Mouse (Mus musculus) midbrain, embryonic 16.5 days (tissue): ENCODE measurements at regions not wholly inside any gene's neighbourhood (a gene's known extent, or its start where the extent isn't known, plus 50 kb on each side); places are given as distances from the start of the nearest gene placed in this dataset.

Experiments used
- ATAC-seq: fragments of 200-750 bp; cut with Nextera tagmentation; 2 replicates; pipeline ENCODE4 v1.8.0; 2017; ENCODE audit warnings: moderate TSS enrichment
- H3K27ac ChIP-seq: fragments of 300-500 bp; sonication (generic); 2 replicates; pipeline ENCODE4 v1.5.1; 2014; ENCODE audit warnings: mild to moderate bottlenecking, low read length, mixed read lengths
- H3K27me3 ChIP-seq: fragments of 300-500 bp; sonication (generic); 2 replicates; pipeline ENCODE4 v1.6.1; 2014; ENCODE audit warnings: low read depth, low read length, mixed read lengths; ENCODE audit not compliant: control insufficient read depth, insufficient read depth
- H3K36me3 ChIP-seq: fragments of 300-500 bp; sonication (generic); 2 replicates; pipeline ENCODE4 v1.6.1; 2014; ENCODE audit warnings: mild to moderate bottlenecking, low read length, moderate library complexity, mixed read lengths; ENCODE audit not compliant: control insufficient read depth, insufficient read depth
- H3K4me1 ChIP-seq: fragments of 300-500 bp; sonication (generic); 2 replicates; pipeline ENCODE4 v1.6.1; 2014; ENCODE audit warnings: mild to moderate bottlenecking, low read length, mixed read lengths; ENCODE audit not compliant: control insufficient read depth, insufficient read depth
- H3K4me2 ChIP-seq: fragments of 300-500 bp; sonication (generic); 2 replicates; pipeline ENCODE4 v1.6.1; 2014; ENCODE audit warnings: mild to moderate bottlenecking, low read length, mixed read lengths
- H3K4me3 ChIP-seq: fragments of 300-500 bp; sonication (generic); 2 replicates; pipeline ENCODE4 v1.5.1; 2014; ENCODE audit warnings: low read depth, mild to moderate bottlenecking, low read length, moderate library complexity, mixed read lengths
- H3K9ac ChIP-seq: fragments of 300-500 bp; sonication (generic); 2 replicates; pipeline ENCODE4 v1.6.1; 2014; ENCODE audit warnings: low read depth, low read length, mixed read lengths
- H3K9me3 ChIP-seq: fragments of 300-500 bp; sonication (generic); replicated peaks from 2 replicates; pipeline ENCODE4 v1.6.1; 2014; ENCODE audit warnings: mild to moderate bottlenecking, low read length, mixed read lengths; ENCODE audit not compliant: control insufficient read depth, poor library complexity, severe bottlenecking
- WGBS: fragments of 180-500 bp; shearing (Covaris S2); extraction: QIAGEN DNeasy Blood & Tissue Kit; methylation state at CpG from one replicate; pipeline ENCODE4 v1.1.7; 2014; 5-methylcytosine and 5-hydroxymethylcytosine counted together

- no peak overlapping the region for H3K4me3 ChIP-seq
- no peak overlapping the region for H3K27ac ChIP-seq
- H3K36me3 ChIP-seq = no peaks in the 10 kb centered on the region
- no peak for ATAC-seq
- no peak overlapping the region for H3K4me2 ChIP-seq
- H3K4me1 ChIP-seq = peaks cover 6% of the 10 kb centered on the region; the same call in 1 of the 2 replicates
- H3K9ac ChIP-seq = no peak overlapping the region
- no peaks in the 10 kb centered on the region for H3K9me3 ChIP-seq
- no peaks in the 10 kb centered on the region for H3K27me3 ChIP-seq
Observed at GRCm38 (mm10) chr3:38144650-38145049, 340.0 kb downstream of the Ankrd50 start.

GRCm38 (mm10) chr3:38143147-38143883, 341.3 kb downstream of the Ankrd50 start:
- WGBS = 35% methylated on average over 11 of the region's 11 CpGs
- Histone ChIP-seq H3K27me3 (no peaks in the 10 kb centered on the region), H3K36me3 (no peaks in the 10 kb centered on the region), H3K27ac (no peak overlapping the region), H3K4me3 (no peak overlapping the region), H3K4me1 (peaks cover 6% of the 10 kb centered on the region; the same call in 1 of the 2 replicates), H3K9me3 (no peaks in the 10 kb centered on the region), H3K4me2 (no peak overlapping the region), H3K9ac (no peak overlapping the region)
- peak; percentile 96 for ATAC-seq

DNA sequence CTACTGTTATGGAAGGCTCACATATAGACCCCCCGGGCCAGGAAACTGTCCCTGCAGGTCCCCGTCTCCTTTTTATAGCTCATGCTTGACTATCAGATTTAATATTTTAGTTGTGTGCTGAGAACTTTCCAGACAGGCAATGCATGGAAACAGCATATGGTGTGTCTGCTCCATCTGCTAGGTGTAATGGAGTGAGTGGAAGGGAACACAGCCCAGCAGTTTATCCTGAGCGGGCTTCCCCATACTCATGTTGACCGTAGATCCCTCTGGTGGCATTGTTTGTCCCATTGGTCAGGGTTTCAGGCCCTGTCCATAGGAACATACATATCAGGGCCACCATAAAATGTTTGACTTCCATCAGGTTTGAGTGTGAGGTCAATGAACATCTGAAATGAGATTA, 345.3 kb downstream of the Ankrd50 start:
- H3K36me3 ChIP-seq = no peaks in the 10 kb centered on the region
- no peak overlapping the region for H3K27ac ChIP-seq
- peaks cover 6% of the 10 kb centered on the region; the same call in 1 of the 2 replicates for H3K4me1 ChIP-seq
- H3K9ac ChIP-seq = no peak overlapping the region
- no peak overlapping the region for H3K4me2 ChIP-seq
- 97% methylated on average over 4 of the region's 4 CpGs for WGBS
- H3K27me3 ChIP-seq = no peaks in the 10 kb centered on the region
- no peaks in the 10 kb centered on the region for H3K9me3 ChIP-seq
- no peak for ATAC-seq
- no peak overlapping the region for H3K4me3 ChIP-seq

DNA sequence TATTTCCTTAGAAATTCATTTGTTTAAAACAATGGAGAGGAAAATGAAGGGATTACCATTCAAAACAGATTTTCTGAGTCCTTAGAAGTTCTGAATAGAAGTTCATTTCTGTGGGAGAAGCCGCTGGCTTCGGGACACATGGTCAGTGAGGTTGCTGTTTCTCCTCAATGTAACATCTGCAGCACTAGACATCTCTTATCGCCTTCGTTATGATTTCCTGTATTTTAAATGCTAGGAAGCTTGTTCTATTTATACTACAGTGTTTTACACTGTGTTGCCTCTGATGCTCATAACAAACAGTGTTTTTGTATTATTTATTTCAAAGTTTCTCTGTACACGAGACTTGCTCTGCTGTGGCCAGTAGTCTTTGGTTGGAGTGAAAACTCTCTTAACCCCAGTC, 346.6 kb downstream of the Ankrd50 start:
- H3K4me1 ChIP-seq = peaks cover 3% of the 10 kb centered on the region; the same call in 1 of the 2 replicates
- H3K9ac ChIP-seq = no peak overlapping the region
- H3K9me3 ChIP-seq = no peaks in the 10 kb centered on the region
- no peaks in the 10 kb centered on the region for H3K27me3 ChIP-seq
- H3K36me3 ChIP-seq = no peaks in the 10 kb centered on the region
- ATAC-seq = no peak
- no peak overlapping the region for H3K27ac ChIP-seq
- no peak overlapping the region for H3K4me3 ChIP-seq
- no peak overlapping the region for H3K4me2 ChIP-seq
- WGBS = 62% methylated on average over 5 of the region's 5 CpGs

GRCm38 (mm10) chr3:38135808-38136214, 348.8 kb downstream of the Ankrd50 start:
- 57% methylated on average over 10 of the region's 10 CpGs for WGBS
- no peaks in the 10 kb centered on the region for H3K9me3 ChIP-seq
- H3K36me3 ChIP-seq = no peaks in the 10 kb centered on the region
- H3K4me1 ChIP-seq = no peaks in the 10 kb centered on the region
- ATAC-seq = peak; percentile 76
- H3K9ac ChIP-seq = no peak overlapping the region
- no peaks in the 10 kb centered on the region for H3K27me3 ChIP-seq
- H3K4me2 ChIP-seq = no peak overlapping the region
- H3K27ac ChIP-seq = no peak overlapping the region
- H3K4me3 ChIP-seq = no peak overlapping the region

DNA sequence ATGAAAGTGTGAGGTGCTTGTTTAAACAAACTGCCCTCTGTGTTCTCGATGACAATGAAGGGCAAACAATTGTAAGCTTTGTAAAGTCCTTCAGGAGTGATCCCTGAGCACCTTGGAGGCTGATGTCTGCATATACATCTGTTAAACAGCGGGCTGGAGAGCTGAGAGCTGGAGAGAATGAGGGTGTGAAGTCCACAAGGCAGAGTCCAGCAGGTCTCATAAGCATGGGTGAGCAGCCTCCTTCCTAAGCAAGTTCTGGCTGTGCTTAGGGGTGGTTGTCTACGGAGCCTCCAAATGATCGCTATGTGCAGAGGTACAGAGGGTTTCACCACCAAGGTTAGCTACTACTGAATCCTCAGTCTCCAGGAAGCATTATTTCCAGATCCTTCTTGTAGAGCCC, 350.2 kb downstream of the Ankrd50 start:
- Histone ChIP-seq H3K4me1 (no peaks in the 10 kb centered on the region), H3K27me3 (no peaks in the 10 kb centered on the region), H3K27ac (no peak overlapping the region), H3K9ac (no peak overlapping the region), H3K4me3 (no peak overlapping the region), H3K4me2 (no peak overlapping the region), H3K9me3 (no peaks in the 10 kb centered on the region), H3K36me3 (no peaks in the 10 kb centered on the region)
- ATAC-seq = no peak
- 86% methylated on average over 4 of the region's 4 CpGs for WGBS

- 95% methylated on average over 3 of the region's 3 CpGs for WGBS
Observed at GRCm38 (mm10) chr3:38131887-38132220, 352.8 kb downstream of the Ankrd50 start.

GRCm38 (mm10) chr3:38131176-38131886, 353.3 kb downstream of the Ankrd50 start:
- Histone ChIP-seq H3K4me2 (no peak overlapping the region), H3K9ac (no peak overlapping the region), H3K4me3 (no peak overlapping the region), H3K36me3 (no peaks in the 10 kb centered on the region), H3K27ac (no peak overlapping the region), H3K4me1 (no peaks in the 10 kb centered on the region), H3K27me3 (no peaks in the 10 kb centered on the region), H3K9me3 (no peaks in the 10 kb centered on the region)
- no peak for ATAC-seq
- WGBS = 93% methylated on average over 12 of the region's 12 CpGs

More at GRCm38 (mm10) chr3:38131887-38132220, 352.8 kb downstream of the Ankrd50 start:
- no peaks in the 10 kb centered on the region for H3K4me1 ChIP-seq
- no peaks in the 10 kb centered on the region for H3K36me3 ChIP-seq
- no peak overlapping the region for H3K9ac ChIP-seq
- H3K27me3 ChIP-seq = no peaks in the 10 kb centered on the region
- H3K27ac ChIP-seq = no peak overlapping the region
- no peak overlapping the region for H3K4me2 ChIP-seq
- H3K9me3 ChIP-seq = no peaks in the 10 kb centered on the region
- ATAC-seq = no peak
- H3K4me3 ChIP-seq = no peak overlapping the region

DNA sequence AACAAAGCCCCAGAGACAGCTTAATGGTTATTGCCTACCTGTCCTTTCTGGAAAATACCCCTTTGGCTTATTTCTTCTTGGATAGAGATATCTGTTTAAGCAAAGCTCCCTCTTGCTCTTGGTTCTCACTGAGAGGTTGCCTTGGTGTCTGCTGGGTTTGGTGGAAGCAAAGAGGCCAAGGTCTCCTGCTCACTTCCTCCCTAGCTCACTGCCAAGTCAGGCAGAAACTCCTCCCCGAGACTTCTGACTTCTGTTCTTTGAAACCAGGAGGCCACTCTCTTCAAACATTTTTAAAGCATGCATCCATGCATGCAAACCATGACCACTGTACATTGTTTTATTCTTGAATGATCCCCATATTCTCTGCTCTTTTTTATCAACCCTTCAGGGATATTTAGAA, 354.6 kb downstream of the Ankrd50 start:
- WGBS = 35% methylated on average over 1 of the region's 1 CpGs
- no peak overlapping the region for H3K9ac ChIP-seq
- no peaks in the 10 kb centered on the region for H3K4me1 ChIP-seq
- H3K27ac ChIP-seq = no peak overlapping the region
- no peak overlapping the region for H3K4me2 ChIP-seq
- no peak for ATAC-seq
- no peak overlapping the region for H3K4me3 ChIP-seq
- no peaks in the 10 kb centered on the region for H3K36me3 ChIP-seq
- H3K9me3 ChIP-seq = no peaks in the 10 kb centered on the region
- no peaks in the 10 kb centered on the region for H3K27me3 ChIP-seq
